Mouse (Mus musculus): ENCODE measurements around the gene Hist1h3e.
"Not testable (repeated sequence)": the region's sequence is repeated elsewhere in the genome, so short reads cannot be mapped to it uniquely, and the experiment has no call there.

Hist1h3e gene

DNA sequence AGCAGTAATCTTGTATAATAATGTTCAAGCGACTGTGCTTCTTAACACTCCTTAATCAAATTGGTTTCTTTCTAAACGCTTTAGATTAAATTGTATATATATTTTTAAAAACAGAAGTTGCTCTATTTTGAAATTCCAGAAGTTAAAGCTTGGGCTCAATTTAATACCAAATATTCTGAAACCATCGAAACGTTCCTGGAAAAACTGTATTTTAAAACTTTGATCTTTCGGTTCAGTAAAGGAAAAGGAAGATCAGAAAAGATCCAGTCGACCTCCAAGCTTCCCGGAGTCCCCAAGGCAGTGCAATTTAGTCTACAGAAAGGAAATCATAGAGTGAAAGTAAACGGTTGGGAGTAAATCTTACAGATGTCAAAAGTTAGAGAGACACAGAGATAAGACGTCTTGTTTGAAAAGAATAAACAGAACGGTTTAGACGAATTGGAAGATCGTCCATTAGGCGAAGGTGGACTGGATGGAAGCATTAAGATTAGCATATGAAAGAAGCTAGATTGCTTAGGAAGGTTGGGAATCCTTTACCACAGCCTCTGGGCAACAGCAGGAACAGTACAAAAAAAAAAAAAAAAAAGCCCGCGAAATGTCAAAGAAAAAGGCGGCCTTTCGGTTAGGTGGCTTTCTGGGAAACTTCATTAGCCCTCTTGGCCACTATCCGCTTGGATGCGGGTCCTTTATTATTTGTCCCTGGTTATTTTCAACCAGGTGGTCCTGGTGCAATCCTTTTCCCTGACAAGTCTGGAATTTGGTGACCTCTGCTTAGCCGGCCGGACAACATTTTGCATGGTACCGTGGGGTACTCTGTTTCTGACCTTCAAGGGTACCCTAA lies 24.1 kb upstream of the Hist1h3e start:
- ChIA-PET POLR2A (interaction anchor here (0.6 to 29.6 kb wide), 106 partner anchors 6 to 1865 kb away, joined by 3 to 794 read pairs (median 7); partner anchors contain the start of genes Hist1h2ac (in 4 of the 4), Hist1h2ae (in 4 of the 4), Hist1h2af (in 4 of the 4) and Hist1h2bc (in 4 of the 4)), CTCF (interaction anchor here in 3 of 4 experiments (0.5 to 1.5 kb wide), 4 partner anchors 11 to 185 kb away, joined by 3 to 9 read pairs (median 3); no protein-coding TSS in a partner anchor)

DNA sequence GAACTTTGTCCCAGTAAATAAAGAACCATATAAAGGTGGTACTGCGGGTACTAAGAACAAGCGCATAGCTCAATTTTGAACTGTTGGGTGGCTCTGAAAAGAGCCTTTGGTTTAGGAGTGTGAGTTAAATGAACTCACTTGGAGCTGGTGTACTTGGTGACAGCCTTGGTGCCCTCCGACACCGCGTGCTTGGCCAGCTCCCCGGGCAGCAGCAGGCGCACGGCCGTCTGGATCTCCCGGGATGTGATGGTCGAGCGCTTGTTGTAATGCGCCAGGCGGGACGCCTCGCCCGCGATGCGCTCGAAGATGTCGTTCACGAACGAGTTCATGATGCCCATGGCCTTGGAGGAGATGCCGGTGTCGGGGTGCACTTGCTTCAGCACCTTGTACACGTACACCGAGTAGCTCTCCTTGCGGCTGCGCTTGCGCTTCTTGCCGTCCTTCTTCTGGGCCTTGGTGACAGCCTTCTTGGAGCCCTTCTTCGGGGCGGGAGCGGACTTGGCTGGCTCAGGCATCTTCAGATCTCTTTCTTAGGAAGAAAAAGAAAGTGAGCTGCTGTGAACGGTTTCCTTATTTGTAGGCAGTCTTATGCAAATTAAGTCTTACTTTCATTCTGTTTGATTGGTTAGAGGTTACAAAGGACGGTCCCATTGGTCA lies 23.4 kb upstream of the Hist1h3e start:
- CTCF ChIA-PET: interaction anchor here in 3 of 4 experiments (0.6 to 1.1 kb wide), 4 partner anchors 8 to 184 kb away, joined by 3 to 9 read pairs (median 4); no protein-coding TSS in a partner anchor
- POLR2A ChIA-PET: interaction anchor here (0.6 to 29.6 kb wide), 117 partner anchors 5 to 1864 kb away, joined by 3 to 794 read pairs (median 8); partner anchors contain the start of genes Hist1h2ac (in 4 of the 4), Hist1h2ae (in 4 of the 4), Hist1h2af (in 4 of the 4) and Hist1h2bc (in 4 of the 4)

DNA sequence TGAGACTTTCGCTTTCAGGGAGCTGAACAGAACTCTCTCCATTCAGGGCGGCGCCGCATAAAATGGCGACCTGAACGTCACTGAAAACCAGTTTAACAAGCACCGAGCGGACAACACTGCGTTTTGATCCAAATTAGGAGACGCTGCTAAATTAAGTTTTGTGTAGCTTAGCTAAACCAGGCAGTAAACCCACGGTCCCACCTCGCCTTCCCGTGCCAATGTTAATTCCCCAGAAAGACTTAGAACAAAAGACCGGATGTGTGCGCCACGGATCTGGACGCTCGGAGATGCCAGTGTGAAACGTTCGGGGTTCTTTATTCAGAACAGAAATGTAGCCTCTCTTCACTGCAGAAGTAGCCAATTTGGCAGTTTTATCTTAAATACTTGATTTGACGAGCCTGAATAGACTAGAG lies 22.9 kb upstream of the Hist1h3e start:
- POLR2A ChIA-PET: interaction anchor here (0.6 to 29.6 kb wide), 103 partner anchors 4 to 1833 kb away, joined by 3 to 794 read pairs (median 9); partner anchors contain the start of genes Hist1h2ac (in 4 of the 4), Hist1h2ae (in 4 of the 4), Hist1h2bc (in 4 of the 4) and Hist1h2bg (in 4 of the 4)
- CTCF ChIA-PET: interaction anchor here in 2 of 4 experiments (1.0 to 1.1 kb wide), 3 partner anchors 9 to 183 kb away, joined by 3 to 4 read pairs (median 3); no protein-coding TSS in a partner anchor

DNA sequence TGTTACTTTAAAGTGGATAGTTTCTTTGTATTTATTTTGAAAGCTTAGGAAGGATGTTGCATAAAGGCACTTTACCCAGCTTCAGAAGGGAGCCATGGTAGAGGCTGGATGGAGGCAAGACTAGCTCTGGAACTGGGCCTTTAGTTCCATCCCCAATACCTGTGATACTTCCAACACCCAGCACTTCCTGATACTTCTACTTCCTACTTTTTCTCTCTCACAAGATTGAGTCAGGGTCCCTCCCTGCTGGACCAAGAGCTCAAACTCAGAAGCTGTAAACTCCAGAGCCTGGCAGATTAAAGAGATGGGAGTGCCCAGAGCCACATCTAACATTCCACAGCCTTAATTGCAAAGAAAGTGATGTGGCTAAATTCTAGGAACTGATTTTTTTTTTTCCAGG lies 22.2 kb upstream of the Hist1h3e start:
- POLR2A ChIA-PET: interaction anchor here (0.6 to 29.6 kb wide), 89 partner anchors 4 to 1832 kb away, joined by 3 to 794 read pairs (median 11); partner anchors contain the start of genes Hist1h2ac (in 4 of the 4), Hist1h2ae (in 4 of the 4), Hist1h2bc (in 4 of the 4) and Hist1h2bg (in 4 of the 4)
- CTCF ChIA-PET: interaction anchor here in 2 of 4 experiments (1.0 to 1.1 kb wide), 3 partner anchors 9 to 183 kb away, joined by 3 to 4 read pairs (median 3); no protein-coding TSS in a partner anchor

DNA sequence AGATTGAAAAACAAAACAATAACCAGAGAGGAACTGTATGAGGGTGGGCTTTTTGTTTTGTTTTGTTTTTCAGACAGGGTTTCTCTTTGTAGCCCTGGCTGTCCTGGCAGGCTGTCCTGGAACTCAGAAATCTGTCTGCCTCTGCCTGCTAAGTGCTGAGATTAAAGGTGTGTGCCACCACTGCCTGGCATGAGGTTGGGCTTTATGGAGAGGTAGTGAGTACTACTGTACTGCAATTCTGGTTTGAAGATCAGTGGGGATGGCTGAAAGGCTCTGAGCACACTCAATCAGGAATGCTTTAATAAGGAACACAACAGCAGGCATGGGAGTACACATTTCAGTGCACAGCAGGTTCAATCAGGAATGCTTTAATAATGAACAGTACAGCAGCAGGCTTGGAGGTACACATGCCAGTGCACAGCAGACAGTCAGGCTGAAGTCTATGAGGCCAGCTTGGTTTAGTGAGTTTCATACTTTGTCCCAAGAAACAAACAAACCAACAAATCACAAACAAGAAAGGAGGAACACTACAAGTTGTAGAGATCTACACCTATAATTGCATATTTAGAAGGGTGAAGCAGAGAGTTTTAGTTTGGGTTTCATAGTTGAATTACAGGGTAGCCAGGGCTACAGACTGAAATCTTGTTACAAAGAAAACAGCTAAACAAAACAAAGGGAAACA lies 21.4 kb upstream of the Hist1h3e start:
- ChIA-PET CTCF (no interaction called here), POLR2A (interaction anchor here (0.6 to 29.6 kb wide), 81 partner anchors 3 to 1862 kb away, joined by 3 to 794 read pairs (median 19); partner anchors contain the start of genes Hist1h1e (in 4 of the 4), Hist1h2ac (in 4 of the 4), Hist1h2ae (in 4 of the 4) and Hist1h2bc (in 4 of the 4))

DNA sequence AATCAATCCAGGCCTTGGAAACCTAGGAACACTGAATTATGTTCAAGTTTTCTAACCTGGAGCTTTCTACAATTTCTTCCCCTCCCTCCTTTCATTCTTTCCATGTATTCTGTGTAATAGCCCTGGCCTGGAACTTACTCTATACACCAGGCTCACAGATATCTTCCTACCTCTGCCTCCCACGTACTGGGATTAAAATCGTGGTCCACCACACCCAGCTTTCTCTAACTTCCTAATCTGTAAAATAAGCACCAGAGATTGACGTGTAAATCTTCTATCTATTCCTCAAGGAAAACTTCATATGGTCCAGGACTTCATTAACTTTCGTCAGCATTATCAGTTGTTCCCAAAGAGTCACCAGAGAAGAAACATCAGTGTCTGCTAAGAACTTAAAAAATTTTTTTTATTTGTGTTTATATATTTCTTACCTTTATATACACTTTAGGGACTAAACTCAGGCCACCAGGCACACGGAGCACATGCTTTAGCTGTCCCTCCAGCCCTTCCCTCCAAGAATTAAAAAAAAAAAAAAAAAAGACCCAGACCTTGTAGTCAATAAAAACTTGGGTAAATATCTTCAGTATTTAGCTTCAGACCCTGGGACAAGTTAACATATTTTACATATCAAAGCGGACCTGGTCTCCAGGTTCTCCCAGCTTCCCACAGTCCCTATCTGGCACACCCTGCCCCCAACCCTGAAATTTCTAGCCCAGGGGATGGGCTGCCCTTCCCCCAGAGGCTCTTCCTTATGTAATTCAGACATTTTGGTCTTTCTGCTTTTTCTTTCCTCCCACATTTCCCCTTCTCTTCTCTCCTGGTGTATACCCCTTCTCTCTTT lies 20.3 kb upstream of the Hist1h3e start:
- CTCF ChIA-PET: interaction anchor here in 3 of 4 experiments (0.6 to 1.8 kb wide), 3 partner anchors 12 to 181 kb away, joined by 3 to 7 read pairs (median 4); no protein-coding TSS in a partner anchor
- POLR2A ChIA-PET: interaction anchor here (0.5 to 29.6 kb wide), 130 partner anchors 2 to 1865 kb away, joined by 3 to 794 read pairs (median 6); partner anchors contain the start of genes Hist1h1e (in 4 of the 4), Hist1h2ac (in 4 of the 4), Hist1h2ae (in 4 of the 4) and Hist1h2bc (in 4 of the 4)

DNA sequence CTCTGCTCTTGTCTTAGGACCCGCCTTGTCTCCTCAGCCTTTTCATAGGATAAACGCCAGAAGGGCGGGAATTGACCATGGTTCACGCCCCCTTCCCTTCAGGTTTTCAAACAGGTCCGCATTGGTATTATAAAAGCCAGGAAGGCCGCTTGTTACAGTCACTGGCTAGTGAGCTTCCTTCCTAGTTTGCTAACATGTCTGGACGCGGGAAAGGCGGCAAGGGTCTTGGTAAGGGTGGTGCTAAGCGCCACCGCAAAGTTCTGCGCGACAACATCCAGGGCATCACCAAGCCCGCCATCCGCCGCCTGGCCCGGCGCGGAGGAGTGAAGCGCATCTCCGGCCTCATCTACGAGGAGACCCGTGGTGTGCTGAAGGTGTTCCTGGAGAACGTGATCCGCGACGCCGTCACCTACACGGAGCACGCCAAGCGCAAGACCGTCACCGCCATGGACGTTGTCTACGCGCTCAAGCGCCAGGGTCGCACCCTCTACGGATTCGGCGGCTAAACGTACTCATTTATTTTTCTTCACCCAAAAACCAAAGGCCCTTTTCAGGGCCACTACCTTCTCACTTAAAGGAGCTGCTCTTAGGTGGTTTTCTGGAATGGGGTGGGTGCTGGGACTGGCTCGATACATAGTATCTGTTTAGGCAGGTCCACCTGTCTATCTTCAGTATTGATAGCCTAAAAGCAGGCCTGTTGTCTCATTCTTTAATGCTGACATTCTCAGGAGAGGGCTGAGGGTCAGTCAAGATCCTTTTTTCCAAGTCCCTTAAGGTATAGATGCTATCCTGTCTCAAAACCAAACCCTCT lies 19.4 kb upstream of the Hist1h3e start, which contains the start of gene Hist1h4d:
Hist1h4d (plus strand) TSS at position 191 of the 811 bp plus-strand sequence.
- ChIA-PET CTCF (interaction anchor here in 2 of 4 experiments (1.0 to 1.8 kb wide), 2 partner anchors 13 to 20 kb away, joined by 4 to 7 read pairs; no protein-coding TSS in a partner anchor), POLR2A (interaction anchor here (0.6 to 29.6 kb wide), 140 partner anchors 1 to 1865 kb away, joined by 3 to 794 read pairs (median 6); partner anchors contain the start of genes Hist1h1e (in 4 of the 4), Hist1h2ac (in 4 of the 4), Hist1h2ae (in 4 of the 4) and Hist1h2af (in 4 of the 4))

DNA sequence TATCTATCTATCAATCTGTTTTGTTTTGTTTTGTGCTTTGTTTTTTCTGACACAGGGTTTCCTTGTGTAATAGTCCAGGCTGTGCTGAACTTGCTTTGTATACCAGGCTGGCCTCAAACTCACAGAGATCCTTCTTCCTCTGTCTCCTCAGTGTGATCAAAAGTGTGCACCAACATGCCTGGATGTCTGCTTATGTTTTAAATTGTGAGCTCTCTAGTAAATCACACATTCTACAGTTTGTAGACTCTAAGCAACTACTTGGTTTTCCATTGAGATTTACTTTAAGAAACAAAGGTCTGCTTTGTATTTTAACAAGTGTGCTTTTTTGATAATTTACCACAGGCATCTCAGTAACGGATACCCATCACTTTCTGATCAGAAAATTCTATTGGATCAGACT lies 15.7 kb upstream of the Hist1h3e start:
- ChIA-PET CTCF (no interaction called here), POLR2A (interaction anchor here in 3 of 4 experiments (0.7 to 28.3 kb wide), 19 partner anchors 7 to 186 kb away, joined by 3 to 794 read pairs (median 19); partner anchors contain the start of genes Hist1h1d (in 2 of the 3), Hist1h2ab (in 2 of the 3), Hist1h2ac (in 2 of the 3) and Hist1h2af (in 2 of the 3))

DNA sequence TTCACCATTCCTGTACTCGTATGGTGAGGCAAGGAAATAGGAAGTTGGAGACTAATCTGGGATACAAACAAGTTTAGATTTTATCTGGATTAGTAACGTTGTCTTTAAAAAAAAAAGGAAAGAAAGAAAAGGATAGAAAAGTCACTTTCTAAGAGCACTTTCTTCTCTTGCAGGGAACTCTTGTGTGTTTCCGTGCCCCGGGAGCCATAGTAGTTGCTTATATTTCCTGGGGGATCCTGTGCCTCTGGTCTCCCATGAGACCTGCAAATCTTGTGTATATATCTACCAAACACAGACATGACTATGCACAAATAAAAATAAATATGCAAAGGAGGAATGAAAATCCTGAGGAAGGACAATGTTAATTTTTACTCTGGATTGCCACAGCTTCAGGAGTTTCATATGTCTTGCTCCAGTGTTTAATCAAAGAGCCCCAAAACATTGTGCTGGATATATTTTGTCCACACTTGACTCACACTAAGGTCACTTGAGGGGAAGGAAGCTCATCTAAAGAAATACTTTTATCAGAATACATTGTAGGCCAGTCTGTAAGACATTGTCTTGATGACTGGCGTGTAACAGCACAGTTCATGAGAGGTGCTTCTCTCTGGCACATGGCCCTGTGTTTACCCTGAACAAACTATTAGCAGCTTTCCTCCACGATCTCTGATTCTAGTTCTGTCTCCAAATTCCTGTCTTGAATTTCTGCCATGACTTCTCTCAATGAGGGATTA lies 14.9 kb upstream of the Hist1h3e start:
- POLR2A ChIA-PET: interaction anchor here (0.6 to 28.3 kb wide), 59 partner anchors 7 to 1823 kb away, joined by 3 to 794 read pairs (median 5); partner anchors contain the start of genes Hist1h2ac (in 3 of the 4), Hist1h2bc (in 3 of the 4), Hist1h1a (in 2 of the 4) and Hist1h1d (in 2 of the 4)
- CTCF ChIA-PET: no interaction called here

DNA sequence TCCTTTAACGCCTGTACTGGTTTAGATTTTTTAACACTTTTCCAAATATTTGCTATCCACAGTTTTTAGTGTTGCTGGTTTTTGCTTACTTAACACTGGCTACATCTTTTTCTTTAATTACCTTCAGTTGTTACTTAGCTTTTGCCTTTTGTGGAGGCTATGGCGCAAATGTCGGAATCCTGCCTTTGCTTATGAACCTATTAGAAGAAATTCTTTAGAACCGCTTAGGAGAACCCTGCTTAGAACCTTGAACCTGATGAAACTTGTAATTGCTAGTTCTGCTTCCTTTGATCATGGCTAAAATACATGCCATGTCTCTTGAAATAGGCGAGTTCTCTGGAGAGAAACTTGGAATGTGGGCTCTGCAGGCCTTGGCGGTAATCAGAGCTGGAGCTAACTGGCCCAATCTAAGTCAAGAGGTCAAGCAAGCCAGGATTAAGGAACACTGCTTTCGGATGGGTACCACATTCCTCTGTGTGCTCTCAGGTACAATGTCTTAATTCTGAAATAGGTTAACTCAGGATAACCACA lies 14.2 kb upstream of the Hist1h3e start:
- POLR2A ChIA-PET: interaction anchor here (0.6 to 28.3 kb wide), 67 partner anchors 8 to 1823 kb away, joined by 3 to 794 read pairs (median 5); partner anchors contain the start of genes Hist1h2ac (in 3 of the 4), Hist1h2bc (in 3 of the 4), Hist1h1d (in 2 of the 4) and Hist1h2ab (in 2 of the 4)
- CTCF ChIA-PET: no interaction called here

DNA sequence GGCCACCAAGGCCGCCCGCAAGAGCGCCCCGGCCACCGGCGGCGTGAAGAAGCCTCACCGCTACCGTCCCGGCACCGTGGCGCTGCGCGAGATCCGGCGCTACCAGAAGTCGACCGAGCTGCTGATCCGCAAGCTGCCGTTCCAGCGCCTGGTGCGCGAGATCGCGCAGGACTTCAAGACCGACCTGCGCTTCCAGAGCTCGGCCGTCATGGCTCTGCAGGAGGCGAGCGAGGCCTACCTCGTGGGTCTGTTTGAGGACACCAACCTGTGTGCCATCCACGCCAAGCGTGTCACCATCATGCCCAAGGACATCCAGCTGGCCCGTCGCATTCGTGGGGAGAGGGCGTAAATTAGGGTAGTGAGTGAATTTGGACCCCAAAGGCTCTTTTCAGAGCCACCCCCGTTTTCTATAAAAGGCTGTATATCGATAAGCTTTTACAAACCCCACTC lies 13.7 kb upstream of the Hist1h3e start:
- CTCF ChIA-PET: not testable (repeated sequence)
- POLR2A ChIA-PET: interaction anchor here (0.6 to 28.3 kb wide), 62 partner anchors 8 to 1822 kb away, joined by 3 to 794 read pairs (median 5); partner anchors contain the start of genes Hist1h2ac (in 3 of the 4), Hist1h2bc (in 3 of the 4), Hist1h1d (in 2 of the 4) and Hist1h2ab (in 2 of the 4)

DNA sequence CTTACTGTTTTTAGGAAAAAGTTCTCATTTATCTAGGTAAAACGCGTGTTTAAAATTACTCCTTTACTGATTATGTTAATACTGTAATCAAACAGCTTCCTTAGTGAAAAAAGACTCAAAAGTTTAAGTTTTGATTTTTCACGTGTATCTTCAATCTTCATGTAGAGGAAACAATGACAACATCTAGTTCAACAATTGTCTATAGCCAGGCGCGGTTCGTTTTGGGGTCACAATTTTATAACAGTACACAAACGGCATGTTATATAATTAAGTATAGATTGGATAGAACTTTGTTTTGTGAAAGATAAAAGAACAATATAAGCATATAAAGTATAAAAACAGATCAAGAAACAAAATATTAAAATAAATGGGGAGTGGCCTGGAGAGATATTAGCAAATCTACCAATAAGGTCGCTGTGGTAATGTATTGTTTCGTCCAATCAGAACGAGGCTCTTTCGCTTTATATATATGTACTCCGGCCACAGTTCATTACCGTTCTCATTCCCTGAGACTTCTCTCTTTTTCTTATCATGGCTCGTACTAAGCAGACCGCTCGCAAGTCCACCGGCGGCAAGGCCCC lies 13.2 kb upstream of the Hist1h3e start, which contains the start of gene Hist1h3d:
Hist1h3d (plus strand) TSS at position 493 of the 581 bp plus-strand sequence.
- POLR2A ChIA-PET: interaction anchor here (0.6 to 28.3 kb wide), 50 partner anchors 7 to 1822 kb away, joined by 3 to 794 read pairs (median 6); partner anchors contain the start of genes Hist1h2ac (in 3 of the 4), Hist1h2bc (in 3 of the 4), Hist1h1d (in 2 of the 4) and Hist1h2af (in 2 of the 4)

DNA sequence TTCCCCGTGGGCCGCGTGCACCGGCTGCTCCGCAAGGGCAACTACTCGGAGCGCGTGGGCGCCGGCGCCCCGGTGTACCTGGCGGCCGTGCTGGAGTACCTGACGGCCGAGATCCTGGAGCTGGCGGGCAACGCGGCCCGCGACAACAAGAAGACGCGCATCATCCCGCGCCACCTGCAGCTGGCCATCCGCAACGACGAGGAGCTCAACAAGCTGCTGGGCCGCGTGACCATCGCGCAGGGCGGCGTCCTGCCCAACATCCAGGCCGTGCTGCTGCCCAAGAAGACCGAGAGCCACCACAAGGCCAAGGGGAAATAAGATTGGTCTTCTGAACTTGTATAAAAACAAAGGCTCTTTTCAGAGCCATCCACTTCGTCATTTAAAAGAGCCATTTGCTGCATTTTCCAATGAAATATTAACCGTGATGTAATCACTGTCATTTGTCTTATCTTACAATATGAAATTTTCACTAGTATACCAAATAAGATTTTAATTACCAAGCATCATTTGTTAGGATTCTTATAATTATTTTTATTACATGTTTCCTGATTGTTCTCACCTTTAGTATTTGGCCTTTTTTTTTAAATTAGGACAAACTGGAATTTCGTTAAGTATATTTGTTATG lies 12.5 kb upstream of the Hist1h3e start:
- CTCF ChIA-PET: not testable (repeated sequence)
- POLR2A ChIA-PET: interaction anchor here in 3 of 4 experiments (0.7 to 28.3 kb wide), 23 partner anchors 10 to 1532 kb away, joined by 3 to 794 read pairs (median 50); partner anchors contain the start of genes Hist1h4d (in 3 of the 3), Hist1h4f (in 3 of the 3), Hist1h1d (in 2 of the 3) and Hist1h2ac (in 2 of the 3)

More for the DNA sequence above, 13.2 kb upstream of the Hist1h3e start, which contains the start of gene Hist1h3d:
- CTCF ChIA-PET: no interaction called here

Measured in embryonic stem cell, embryonic (primary cell).